Mouse (Mus musculus): ENCODE data around the gene Stk4. TPM values are rescaled to one million over a fixed set of nuclear protein-coding genes. Genes with fewer than 3 reads are reported as not detected.

The Stk4 gene
- total RNA-seq, 2 experiments from 2014 or later, result 193 to 227 TPM

Other genes starting within 250 kb of the Stk4 start
- gene Ccn5, start 249.5 kb upstream of the Stk4 start, total RNA-seq (2015), result 0.27 TPM in 1 of 2 replicates, not detected in the other
- gene Ccn5, start 249.5 kb upstream of the Stk4 start, total RNA-seq (2017), result 0.59 and 1.5 TPM in 2 replicates
- not detected in 2 replicates for gene Kcnk15, start 216.7 kb upstream of the Stk4 start, total RNA-seq (2015)
- not detected in 2 replicates for gene Kcnk15, start 216.7 kb upstream of the Stk4 start, total RNA-seq (2017)
- not detected in 2 replicates for gene Rims4, start 151.6 kb upstream of the Stk4 start, total RNA-seq (2015)
- not detected in 2 replicates for gene Rims4, start 151.6 kb upstream of the Stk4 start, total RNA-seq (2017)
- gene Ywhab, start 75.4 kb upstream of the Stk4 start, total RNA-seq (2015), result 176 and 197 TPM in 2 replicates
- 73.5 and 93.5 TPM in 2 replicates for gene Ywhab, start 75.4 kb upstream of the Stk4 start, total RNA-seq (2017)
- 12.9 and 19.1 TPM in 2 replicates for gene Pabpc1l, start 44.9 kb upstream of the Stk4 start, total RNA-seq (2015)
- gene Pabpc1l, start 44.9 kb upstream of the Stk4 start, total RNA-seq (2017), result 2.5 and 4.8 TPM in 2 replicates
- gene Tomm34, start 847 bp downstream of the Stk4 start, total RNA-seq (2015), result 45.3 and 49.1 TPM in 2 replicates
- 48.3 and 49.8 TPM in 2 replicates for gene Tomm34, start 847 bp downstream of the Stk4 start, total RNA-seq (2017)
- not detected in 2 replicates for gene Kcns1, start 100.8 kb downstream of the Stk4 start, total RNA-seq (2015)
- gene Kcns1, start 100.8 kb downstream of the Stk4 start, total RNA-seq (2017), result not detected in 2 replicates
- not detected in 2 replicates for gene Wfdc5, start 112.4 kb downstream of the Stk4 start, total RNA-seq (2015)
- not detected in 2 replicates for gene Wfdc5, start 112.4 kb downstream of the Stk4 start, total RNA-seq (2017)
- gene Wfdc12, start 120.3 kb downstream of the Stk4 start, total RNA-seq (2015), result not detected in 2 replicates
- gene Wfdc12, start 120.3 kb downstream of the Stk4 start, total RNA-seq (2017), result not detected in 2 replicates
- gene Wfdc15a, start 129.8 kb downstream of the Stk4 start, total RNA-seq (2015), result not detected in 2 replicates
- gene Wfdc15a, start 129.8 kb downstream of the Stk4 start, total RNA-seq (2017), result not detected in 2 replicates
- not detected in 2 replicates for gene Wfdc15b, start 151.3 kb downstream of the Stk4 start, total RNA-seq (2015)
- gene Wfdc15b, start 151.3 kb downstream of the Stk4 start, total RNA-seq (2017), result not detected in 2 replicates
- gene Svs2, start 168.1 kb downstream of the Stk4 start, total RNA-seq (2015), result not detected in 2 replicates
- not detected in 2 replicates for gene Svs2, start 168.1 kb downstream of the Stk4 start, total RNA-seq (2017)
- gene Svs3b, start 186.3 kb downstream of the Stk4 start, total RNA-seq (2015), result not detected in 2 replicates
- gene Svs3b, start 186.3 kb downstream of the Stk4 start, total RNA-seq (2017), result not detected in 2 replicates
- not detected in 2 replicates for gene Svs4, start 208.1 kb downstream of the Stk4 start, total RNA-seq (2015)
- gene Svs4, start 208.1 kb downstream of the Stk4 start, total RNA-seq (2017), result not detected in 2 replicates
- gene Svs3a, start 218.9 kb downstream of the Stk4 start, total RNA-seq (2015), result not detected in 2 replicates
- not detected in 2 replicates for gene Svs3a, start 218.9 kb downstream of the Stk4 start, total RNA-seq (2017)
- not detected in 2 replicates for gene Svs6, start 246.4 kb downstream of the Stk4 start, total RNA-seq (2015)
- not detected in 2 replicates for gene Svs6, start 246.4 kb downstream of the Stk4 start, total RNA-seq (2017)

All from megakaryocyte, adult 5-6 weeks (primary cell).